Mouse (Mus musculus) megakaryocyte, embryonic 14.5 days (primary cell): ENCODE measurements around the gene Sv2c.

ENCODE experiments used
- FLI1 ChIP-seq: IDR thresholded peaks from 2 replicates; pipeline ENCODE4 v1.6.1; 2012; ENCODE audit warnings: low read length, inconsistent platforms, mixed read lengths
- GATA1 ChIP-seq: IDR thresholded peaks from 3 replicates; pipeline ENCODE4 v1.6.1; 2012; ENCODE audit warnings: mixed read lengths, low read length, inconsistent platforms, borderline replicate concordance

DNA sequence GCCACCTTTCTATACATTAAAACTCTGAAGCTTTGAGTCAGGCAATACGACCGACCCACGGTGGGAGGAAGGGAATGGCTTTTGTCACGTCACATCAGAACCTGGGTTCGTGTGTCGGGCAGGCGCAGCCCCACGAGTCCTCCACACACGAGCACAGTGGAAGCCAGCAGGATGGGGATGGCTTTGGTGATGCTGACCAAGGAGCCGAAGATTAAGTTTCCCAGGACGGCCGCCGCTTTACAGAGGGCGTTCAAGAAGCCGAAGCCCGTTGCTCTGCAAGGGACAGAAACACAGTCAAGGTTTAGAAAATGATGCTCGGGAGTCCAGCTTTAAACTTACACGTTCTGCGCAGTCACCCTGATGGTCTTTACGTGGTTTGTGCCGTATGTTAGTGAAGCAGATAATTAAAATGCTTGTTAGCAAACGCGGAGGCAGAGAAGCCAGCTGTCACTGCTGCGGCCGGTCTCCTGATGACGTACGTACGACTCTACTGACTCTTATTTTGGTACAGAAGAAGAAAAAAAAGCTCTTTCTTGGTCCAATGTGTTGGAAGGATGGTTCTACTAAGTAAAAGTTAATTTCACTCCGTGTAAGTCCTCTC lies 171.1 kb downstream of the Sv2c start:
- no peak for TF ChIP-seq GATA1
- TF ChIP-seq FLI1, result no peak
